Mouse (Mus musculus) v-Abl transformed pro-B cells (cell line): ENCODE data around the gene Dtwd1.
"Not testable (repeated sequence)": the region's sequence is repeated elsewhere in the genome, so short reads cannot be mapped to it uniquely, and the experiment has no call there.

Experiments
- in situ Hi-C, 2 experiments: fragments of 400-800 bp; cut with MboI; formaldehyde crosslinking; loops; one replicate each; pipeline ENCODE4 v1.15.1; 2025; ENCODE audit not compliant: unreplicated experiment in 2 of 2

Dtwd1 gene

DNA sequence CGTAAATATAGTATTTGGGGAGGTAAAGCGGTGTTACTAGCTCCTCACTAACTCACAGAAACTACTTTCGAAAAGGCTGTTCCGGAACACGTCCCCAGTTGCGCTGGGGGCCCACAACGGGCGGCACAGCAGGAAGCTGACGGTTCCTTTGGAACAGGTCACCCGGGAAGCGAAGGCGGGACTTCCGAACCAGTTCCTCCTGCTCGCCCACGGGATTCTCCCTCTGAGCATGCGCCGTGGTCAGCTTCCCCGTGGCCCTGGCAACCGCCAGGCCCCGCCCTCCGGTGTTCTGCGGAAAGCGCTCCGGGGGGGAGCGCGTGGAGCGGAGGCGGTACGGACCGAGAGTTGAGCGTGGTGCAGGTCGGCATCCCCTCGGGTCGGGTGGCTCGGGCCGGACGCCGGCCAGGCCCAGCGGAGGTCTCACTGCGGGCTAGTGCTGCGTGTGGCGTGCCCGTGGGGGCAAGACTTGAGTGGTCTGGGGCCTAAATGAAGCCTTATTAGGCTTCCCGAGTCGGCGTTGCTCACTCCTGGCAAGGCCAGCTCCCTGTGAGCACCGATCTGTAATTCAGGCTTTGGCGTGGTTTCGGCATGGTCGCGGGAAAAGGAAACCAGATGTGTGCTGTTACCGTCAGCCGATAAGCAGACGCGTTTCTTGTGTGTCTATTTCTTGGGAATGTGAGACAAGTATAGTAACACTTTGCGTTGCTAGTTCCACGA is at the start of gene Dtwd1, which contains the start of gene Fam227b:
TSS of gene Dtwd1 (plus strand) at position 287 of the 717 bp plus-strand sequence.
TSS of gene Fam227b (minus strand) at position 150 of the 717 bp plus-strand sequence.
- in situ Hi-C loops, result loop anchor here (5.0 to 25.0 kb wide), 4 partner anchors 287 to 785 kb away; partner anchors contain the start of genes Eid1 (in 1 of the 2) and Sppl2a (in 1 of the 2)

GRCm38 (mm10) chr2:126147723-126148122 is 4.2 kb upstream of the Dtwd1 start:
- in situ Hi-C loops, result no loop called here

DNA sequence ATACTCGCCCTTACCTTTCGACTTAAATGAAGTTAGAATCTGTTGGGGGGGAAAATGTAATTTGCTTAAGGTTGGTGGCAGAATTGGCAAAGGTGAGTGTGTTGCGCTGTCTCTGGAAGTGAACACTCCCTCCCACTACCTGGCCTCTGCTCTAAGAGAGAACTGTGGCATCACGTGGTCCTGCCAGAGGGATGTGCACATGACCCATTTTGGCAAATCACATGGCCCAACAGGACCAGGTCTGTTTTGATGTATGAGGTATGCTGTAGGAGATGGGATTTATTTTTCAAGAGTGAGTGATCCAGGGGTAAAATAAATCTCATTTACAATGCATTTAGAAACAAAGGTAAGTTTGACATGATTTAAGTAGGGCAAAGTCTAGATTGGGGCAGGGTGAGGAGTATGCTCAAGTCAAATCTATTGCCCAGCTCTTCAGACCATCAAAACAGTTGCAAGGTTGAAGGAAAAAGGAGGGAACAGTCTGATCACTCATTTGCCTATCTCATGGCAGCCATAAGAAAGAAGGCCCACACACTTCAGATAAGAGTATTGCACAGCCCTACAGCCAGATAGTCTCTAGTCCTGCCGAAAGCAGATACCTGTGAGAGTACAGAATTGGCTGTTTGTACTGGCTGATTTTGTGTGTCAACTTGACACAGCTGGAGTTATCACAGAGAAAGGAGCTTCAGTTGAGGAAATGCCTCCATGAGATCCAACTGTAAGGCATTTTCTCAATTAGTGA is 13.5 kb downstream of the Dtwd1 start:
- in situ Hi-C loops, result loop anchor here in 1 of 2 experiments (25.0 kb wide), 2 partner anchors 503 to 772 kb away; partner anchors contain the start of genes Eid1 and Sppl2a

DNA sequence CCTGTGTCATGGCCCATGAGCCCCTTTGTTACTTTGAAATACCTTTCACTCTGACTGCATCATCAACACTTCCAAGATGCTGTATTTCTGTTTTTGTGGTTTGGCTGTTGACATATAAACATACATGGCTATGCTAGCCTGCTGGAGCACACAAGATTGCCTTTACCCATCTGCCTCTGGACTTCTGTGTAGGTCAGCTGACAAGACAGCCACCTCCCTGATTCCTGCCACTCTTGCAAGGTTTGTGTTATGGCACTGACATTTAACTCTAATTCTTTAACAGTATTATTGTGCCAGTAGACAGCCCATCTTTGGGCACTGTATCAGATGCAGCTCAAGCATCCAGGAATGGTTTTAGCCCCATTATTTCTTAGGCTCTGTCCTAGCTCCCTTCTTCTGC is 14.4 kb downstream of the Dtwd1 start:
- in situ Hi-C loops, result loop anchor here in 1 of 2 experiments (25.0 kb wide), 2 partner anchors 504 to 771 kb away; partner anchors contain the start of genes Eid1 and Sppl2a

DNA sequence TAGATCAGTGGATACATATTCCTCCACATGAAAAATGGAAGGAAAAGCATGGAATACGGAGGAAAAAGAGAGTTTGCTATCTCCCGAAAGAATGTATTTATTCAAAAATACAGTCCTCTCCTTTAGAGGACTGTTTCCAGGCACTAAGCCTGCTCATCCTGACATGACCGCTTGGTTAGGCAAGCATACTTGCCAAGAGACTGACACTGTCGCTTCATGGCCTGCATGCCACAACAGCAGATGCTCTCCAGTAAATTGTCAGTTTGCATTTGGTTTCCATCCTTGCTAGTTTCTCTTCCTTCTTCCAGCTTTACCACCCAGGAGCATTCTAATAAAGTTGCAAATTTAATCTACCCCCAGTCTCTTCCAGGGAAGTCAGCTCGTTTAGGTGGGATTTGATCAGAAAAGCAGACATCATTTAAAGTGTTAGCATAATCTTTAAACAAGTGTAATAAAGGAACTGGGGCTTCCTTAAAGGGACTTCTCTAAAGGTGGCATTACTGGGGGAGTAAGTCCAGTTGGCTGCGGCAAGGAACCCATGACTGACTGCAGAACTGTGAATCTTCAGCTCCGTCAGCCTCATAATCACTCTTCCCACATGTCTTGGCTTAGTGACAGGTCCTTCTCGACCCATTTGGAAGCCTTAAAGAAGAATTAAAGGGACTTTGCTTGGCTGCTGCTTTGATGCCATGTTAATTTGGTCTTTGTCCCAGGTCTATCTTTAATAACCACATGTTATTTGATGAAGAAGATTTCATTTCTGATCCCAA is 15.1 kb downstream of the Dtwd1 start:
- in situ Hi-C loops, result loop anchor here in 1 of 2 experiments (25.0 kb wide), 2 partner anchors 505 to 770 kb away; partner anchors contain the start of genes Eid1 and Sppl2a

DNA sequence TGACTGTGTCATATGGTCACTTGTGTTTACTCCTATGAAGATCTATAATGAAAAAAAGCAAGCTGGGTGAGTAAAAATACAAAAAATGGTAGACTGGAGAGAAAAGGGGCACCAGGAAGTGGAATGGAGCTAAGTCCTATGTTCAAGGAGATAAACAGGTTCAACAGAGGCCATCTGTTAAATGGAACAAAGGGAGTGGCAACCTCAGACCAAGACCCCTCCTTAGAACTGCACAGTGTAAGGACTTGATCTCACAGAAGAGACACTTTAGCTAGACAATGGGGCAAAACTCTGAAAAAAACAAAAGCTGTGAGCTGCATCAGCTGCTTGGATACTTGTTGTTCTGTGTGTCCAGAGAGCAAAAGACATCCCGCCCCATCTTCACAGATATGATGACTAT is 19.5 kb downstream of the Dtwd1 start:
- in situ Hi-C loops, result loop anchor here in 1 of 2 experiments (25.0 kb wide), 2 partner anchors 509 to 766 kb away; partner anchors contain the start of genes Eid1 and Sppl2a

GRCm38 (mm10) chr2:126191306-126191705 is 39.4 kb downstream of the Dtwd1 start:
- in situ Hi-C loops, result no loop called here

DNA sequence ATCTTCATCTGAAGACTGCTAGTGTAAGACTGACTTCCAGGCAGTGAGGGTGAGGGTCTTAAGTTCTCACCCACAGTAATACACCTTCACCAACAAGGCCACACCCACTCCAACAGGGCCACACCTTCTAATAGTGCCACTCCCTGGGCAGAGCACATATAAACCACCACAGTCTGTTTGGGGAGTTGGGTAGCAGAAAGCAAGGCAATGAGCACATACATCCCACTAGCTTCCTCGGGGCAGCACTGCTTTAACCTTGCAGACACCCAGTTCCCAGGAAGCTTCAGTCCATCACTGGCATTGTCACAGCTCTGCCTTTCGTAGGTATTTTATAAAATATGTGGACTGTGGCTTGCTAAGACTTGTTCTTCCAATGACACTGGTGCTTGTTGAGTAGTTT is 40.2 kb downstream of the Dtwd1 start:
- in situ Hi-C loops, result no loop called here

DNA sequence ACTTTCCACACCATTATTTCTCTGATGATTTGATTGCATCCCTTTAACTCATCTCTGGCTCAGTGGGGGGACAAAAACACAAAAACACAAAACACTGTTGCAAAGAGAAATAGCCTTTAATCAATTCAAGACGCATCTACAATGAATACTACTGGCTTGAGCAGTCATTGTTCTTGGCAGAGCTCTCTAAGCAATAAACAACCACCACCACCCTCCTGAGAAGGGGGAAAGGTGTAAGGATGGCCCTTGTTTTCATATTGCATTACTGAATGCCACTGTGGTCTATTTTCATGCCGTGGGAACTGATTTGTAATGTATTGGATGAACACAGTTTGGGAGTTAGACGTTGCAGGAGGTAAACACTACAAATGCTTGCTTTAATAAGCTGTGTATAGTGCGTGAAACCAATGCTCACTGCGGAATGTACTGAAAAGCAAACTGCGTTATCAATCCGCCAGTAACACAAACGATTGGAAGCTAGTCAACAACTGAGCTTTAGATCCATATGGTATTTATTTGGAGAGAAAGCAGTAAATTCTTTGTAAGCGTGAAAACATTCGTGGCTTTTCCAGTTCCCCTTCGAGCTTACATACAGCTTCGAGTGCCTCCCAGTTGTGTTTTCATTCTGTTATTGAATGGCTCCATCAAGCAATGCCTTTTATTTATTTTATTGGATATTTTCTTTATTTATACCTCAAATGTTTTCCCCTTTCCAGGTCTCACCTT is 43.9 kb downstream of the Dtwd1 start:
- in situ Hi-C loops, result no loop called here

DNA sequence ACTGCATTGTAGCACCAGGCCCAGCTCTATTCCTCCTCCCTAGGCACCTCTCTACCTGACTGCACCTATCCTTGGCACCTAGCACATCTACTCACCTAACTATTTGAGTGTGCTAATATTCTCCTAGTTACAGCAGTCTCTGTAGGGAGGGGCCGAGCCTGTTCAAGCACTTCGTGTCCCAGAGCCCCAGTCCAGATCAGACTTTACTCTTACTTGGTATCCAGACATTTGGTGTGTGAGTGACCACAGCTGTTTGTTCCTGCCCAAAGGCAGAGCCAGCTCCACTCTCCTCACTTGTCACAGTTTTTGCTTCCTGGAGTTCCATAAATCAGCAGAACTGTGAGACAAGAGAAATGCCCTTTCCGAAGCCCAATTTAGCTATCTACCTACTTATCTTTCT is 47.0 kb downstream of the Dtwd1 start:
- in situ Hi-C loops, result no loop called here

- in situ Hi-C loops, result no loop called here
Observed at GRCm38 (mm10) chr2:126211011-126211680, 59.2 kb downstream of the Dtwd1 start.

DNA sequence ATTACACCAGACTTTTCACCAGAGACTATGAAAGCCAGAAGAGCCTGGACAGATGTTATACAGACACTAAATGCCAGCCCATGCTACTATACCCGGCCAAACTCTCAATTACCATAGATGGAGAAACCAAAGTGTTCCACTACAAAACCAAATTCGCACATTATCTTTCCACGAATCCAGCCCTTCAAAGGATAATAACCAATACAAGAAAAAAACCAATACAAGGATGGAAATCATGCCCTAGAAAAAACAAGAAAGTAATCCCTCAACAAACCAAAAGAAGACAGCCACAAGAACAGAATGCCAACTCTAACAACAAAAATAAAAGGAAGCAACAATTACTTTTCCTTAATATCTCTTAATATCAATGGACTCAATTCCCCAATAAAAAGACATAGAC is 62.9 kb downstream of the Dtwd1 start, which contains the start of gene Gm17555:
TSS of gene Gm17555 (plus strand) at position 301 of the 400 bp plus-strand sequence.
- in situ Hi-C loops, result not testable (repeated sequence)
